Mouse (Mus musculus): Measurements from ENCODE around the gene Kars.

- TF ChIP-seq POLR2A (IDR thresholded peaks at IDR 0.05; ENCODE audit: insufficient read depth, low read depth, low read length) (no peak), EP300 (IDR thresholded peaks at IDR 0.05; ENCODE audit: insufficient read depth, low read depth, low read length) (no peak)
Measured at GRCm38 (mm10) chr8:111963091-111963490, 48.0 kb downstream of the Kars start.

Data from heart, adult 2 months (tissue).